Mouse (Mus musculus) T-helper 2 cell (primary cell): Measurements from ENCODE around the gene Ppp1r3c.

Experiments used
- in situ Hi-C: fragments of 300-600 bp; cut with MboI, MseI; formaldehyde crosslinking; loops from one replicate; pipeline ENCODE4 v1.15.1; 2025; ENCODE audit warnings: high pct_unique_total_duplicates

Gene Ppp1r3c

GRCm38 (mm10) chr19:36736537-36736936 lies at the start of gene Ppp1r3c:
Ppp1r3c (minus strand) TSS chr19:36736653.
- in situ Hi-C loops = loop anchor here (10.0 kb wide), 1 partner anchor 272 kb away; no protein-coding TSS in a partner anchor

- in situ Hi-C loops = no loop called here
Observed at GRCm38 (mm10) chr19:36783179-36783578, 46.7 kb upstream of the Ppp1r3c start.

DNA sequence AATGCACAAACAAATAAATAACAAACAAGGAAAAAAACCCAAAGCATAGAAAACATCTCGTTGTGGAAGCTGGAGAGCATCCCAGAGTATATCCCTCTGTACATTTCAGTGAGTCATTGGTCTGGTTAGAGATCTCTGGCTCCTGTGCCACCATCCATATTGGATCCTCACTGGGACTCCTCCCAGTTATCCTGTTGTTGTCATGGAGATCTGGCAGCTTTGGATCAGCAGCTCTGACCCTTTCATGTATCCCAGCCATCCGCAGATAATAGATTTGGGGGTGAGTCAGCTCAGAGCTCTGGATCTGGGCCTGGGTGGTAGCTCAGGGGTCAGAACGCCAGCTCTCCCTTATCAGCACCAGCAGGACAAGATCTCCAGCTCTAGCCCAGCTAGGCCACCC lies 46.1 kb upstream of the Ppp1r3c start:
- in situ Hi-C loops = no loop called here

GRCm38 (mm10) chr19:36781996-36782395 lies 45.5 kb upstream of the Ppp1r3c start:
- in situ Hi-C loops = no loop called here

DNA sequence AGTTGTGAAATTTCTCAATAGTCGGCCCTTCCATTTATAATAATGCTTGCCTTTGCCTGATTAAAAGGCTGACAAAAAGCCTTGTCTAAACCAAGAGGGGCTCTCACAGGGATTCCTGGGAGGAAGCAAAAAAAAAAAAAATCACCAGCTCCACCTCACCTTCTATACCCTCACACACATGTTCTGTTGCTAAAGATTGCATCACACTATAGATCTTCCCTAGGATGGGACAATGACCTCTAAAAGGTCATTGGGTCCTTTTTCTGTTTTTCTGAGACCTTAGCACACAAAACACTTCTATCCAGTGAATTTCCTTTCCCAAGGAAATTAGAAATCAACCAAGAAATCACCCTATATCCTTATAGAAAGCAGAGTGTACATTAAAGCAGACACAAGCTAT lies 43.9 kb upstream of the Ppp1r3c start:
- in situ Hi-C loops = no loop called here

DNA sequence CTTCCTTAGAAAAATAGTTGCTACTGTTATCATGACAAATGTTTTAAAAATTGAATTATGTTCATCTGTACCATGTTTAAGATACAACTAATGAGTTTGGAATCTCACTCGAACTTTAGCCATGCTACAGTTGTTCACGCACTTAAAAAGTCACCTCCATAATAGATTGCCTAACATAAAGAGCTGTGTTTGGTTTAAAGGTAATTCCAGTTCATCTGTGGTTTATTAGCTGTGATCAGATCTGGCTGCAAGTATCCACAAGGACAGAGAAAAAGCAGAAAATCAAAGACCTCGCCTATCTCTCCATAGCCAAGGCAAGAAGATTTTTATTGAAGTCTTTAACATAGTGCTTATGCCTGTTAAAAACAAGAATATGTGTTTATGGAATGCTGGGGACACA lies 43.3 kb upstream of the Ppp1r3c start:
- in situ Hi-C loops = loop anchor here (10.0 kb wide), 1 partner anchor 645 kb away; no protein-coding TSS in a partner anchor

GRCm38 (mm10) chr19:36775531-36775930 lies 39.1 kb upstream of the Ppp1r3c start:
- in situ Hi-C loops = loop anchor here (10.0 kb wide), 1 partner anchor 641 kb away; no protein-coding TSS in a partner anchor

DNA sequence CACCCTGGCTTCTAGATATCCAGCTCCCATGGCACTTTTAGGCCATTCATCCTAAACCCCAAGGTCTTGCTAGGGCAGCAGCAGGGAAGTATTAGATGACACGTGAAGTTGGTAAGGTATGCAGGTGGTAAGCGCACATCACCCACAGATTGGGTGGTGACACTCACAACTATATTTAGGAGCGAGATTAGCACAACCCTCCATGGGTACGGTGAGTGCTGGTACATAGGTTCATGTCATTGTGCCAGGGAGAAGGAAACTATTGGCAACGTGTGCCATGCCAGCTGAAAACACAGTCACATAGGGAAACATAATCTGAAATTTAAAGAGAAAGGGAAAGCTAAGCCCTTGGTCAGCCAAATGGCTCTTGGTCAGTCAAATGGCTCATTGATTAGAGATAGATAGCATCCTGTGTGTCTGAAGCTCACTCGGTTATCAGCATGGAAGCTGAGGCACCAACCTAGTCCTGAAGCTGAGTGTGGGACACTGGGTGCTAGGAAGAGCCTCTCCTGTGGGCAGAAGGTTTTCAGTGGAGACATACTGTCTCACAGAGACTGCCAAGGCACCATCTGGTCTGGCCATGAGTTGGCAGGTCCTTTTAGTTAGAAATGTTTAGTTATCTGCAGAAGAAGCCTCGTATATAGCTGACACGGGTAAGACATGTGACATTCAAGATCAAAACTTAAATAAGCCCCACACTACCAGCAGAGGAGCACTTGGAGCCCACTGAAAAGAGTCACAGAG lies 37.4 kb upstream of the Ppp1r3c start:
- in situ Hi-C loops = loop anchor here (10.0 kb wide), 1 partner anchor 639 kb away; no protein-coding TSS in a partner anchor

GRCm38 (mm10) chr19:36768084-36768483 lies 31.6 kb upstream of the Ppp1r3c start:
- in situ Hi-C loops = no loop called here

GRCm38 (mm10) chr19:36764451-36764850 lies 28.0 kb upstream of the Ppp1r3c start:
- in situ Hi-C loops = loop anchor here (5.0 kb wide), 1 partner anchor 37 kb away; no protein-coding TSS in a partner anchor

- in situ Hi-C loops = no loop called here
Observed at GRCm38 (mm10) chr19:36748996-36749395, 12.5 kb upstream of the Ppp1r3c start.

- in situ Hi-C loops = no loop called here
Observed at GRCm38 (mm10) chr19:36742331-36742730, 5.9 kb upstream of the Ppp1r3c start.

DNA sequence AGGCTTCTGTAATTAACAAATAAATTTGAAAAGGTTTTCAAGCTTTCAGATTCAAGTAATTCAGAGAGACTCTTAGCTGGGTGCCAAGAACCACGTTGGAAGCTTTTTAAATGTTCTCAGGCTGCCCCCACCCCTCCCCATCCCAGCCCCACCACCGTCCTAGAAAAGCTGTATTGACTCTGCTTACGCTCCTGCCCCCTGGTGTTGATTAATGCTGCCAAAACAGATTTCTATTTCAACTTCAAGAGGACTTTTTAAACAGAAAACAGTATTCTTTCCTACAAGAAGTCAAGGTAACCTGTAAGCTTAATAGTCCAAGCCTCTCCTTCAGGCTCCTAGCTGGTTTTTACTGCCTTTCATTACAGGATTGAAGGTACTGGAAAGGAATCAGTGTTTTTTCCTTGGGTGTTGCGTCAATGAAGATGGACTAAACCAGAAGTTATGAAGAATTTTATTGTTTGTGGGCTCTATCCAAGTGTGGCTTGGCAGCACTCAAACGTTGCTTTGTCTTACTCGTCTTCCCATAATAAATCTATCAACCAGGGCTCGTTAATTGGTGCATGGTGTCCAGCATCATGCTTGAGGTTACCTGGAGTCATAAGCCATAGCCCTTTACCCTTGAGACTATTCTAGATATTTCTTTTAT lies 3.2 kb upstream of the Ppp1r3c start:
- in situ Hi-C loops = loop anchor here (10.0 kb wide), 1 partner anchor 275 kb away; no protein-coding TSS in a partner anchor

- in situ Hi-C loops = loop anchor here (10.0 kb wide), 1 partner anchor 273 kb away; no protein-coding TSS in a partner anchor
Observed at GRCm38 (mm10) chr19:36738009-36738408, 1.6 kb upstream of the Ppp1r3c start.

GRCm38 (mm10) chr19:36737087-36737486 lies 634 bp upstream of the Ppp1r3c start:
- in situ Hi-C loops = loop anchor here (10.0 kb wide), 1 partner anchor 272 kb away; no protein-coding TSS in a partner anchor

GRCm38 (mm10) chr19:36734308-36735038 lies 2.0 kb downstream of the Ppp1r3c start:
- in situ Hi-C loops = loop anchor here (10.0 kb wide), 1 partner anchor 270 kb away; no protein-coding TSS in a partner anchor

DNA sequence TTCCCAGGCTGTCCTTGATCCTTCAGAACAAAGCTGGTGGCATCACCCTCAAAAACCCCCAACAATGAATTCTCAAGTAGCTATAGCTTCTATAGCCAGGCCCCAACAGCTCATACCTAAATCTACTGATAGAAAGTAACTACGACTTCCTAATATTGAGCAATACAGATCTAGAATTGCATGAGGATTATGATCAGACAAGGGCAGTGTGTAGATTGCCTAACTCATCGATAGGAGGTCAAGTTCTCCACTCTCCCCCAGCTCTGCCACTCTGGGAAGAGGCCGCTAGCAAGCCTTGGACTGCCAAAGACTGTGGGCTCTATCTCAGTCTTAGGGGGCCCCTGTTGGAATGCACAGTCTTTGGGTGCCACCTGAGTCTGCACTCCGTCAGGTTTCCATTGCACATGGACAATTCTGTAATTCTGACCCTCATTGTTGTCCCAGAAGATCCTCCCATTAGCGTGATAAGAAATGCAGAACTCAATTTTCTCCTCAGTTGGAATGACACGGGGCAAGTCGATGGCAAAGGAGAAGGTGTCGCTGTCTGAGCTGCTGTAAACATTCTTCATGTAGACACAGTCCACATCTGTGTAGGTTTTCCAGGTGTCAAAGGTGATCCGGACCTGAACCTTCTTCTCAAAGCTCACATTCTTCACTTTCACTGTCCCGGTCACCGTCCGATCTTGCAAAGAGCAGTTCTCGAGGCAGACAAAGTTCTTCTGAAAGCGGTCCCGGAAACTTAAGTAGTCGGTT lies 3.1 kb downstream of the Ppp1r3c start:
- in situ Hi-C loops = loop anchor here (10.0 kb wide), 1 partner anchor 269 kb away; no protein-coding TSS in a partner anchor

DNA sequence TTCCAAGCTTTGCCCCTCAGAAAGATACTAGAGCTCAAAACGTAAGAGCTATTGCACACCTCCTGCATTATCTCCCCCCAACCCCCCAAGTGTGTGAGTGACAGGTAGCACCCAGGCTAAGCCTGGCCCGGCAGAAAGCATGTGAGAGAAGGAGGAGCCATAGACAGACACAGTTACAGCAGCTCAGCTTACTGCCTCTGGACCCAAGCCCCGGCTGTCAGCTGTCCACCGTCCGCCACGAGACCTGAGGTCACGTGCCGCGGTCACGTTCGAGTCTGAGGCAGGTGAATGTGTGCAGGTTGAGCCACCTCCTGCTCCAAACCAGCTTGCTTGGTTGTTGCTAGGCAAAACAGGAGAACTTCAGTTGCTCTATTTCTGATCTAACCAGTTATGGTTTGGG lies 5.1 kb downstream of the Ppp1r3c start:
- in situ Hi-C loops = loop anchor here (10.0 kb wide), 1 partner anchor 267 kb away; no protein-coding TSS in a partner anchor

GRCm38 (mm10) chr19:36730414-36730813 lies 6.0 kb downstream of the Ppp1r3c start:
- in situ Hi-C loops = loop anchor here (10.0 kb wide), 1 partner anchor 266 kb away; no protein-coding TSS in a partner anchor

DNA sequence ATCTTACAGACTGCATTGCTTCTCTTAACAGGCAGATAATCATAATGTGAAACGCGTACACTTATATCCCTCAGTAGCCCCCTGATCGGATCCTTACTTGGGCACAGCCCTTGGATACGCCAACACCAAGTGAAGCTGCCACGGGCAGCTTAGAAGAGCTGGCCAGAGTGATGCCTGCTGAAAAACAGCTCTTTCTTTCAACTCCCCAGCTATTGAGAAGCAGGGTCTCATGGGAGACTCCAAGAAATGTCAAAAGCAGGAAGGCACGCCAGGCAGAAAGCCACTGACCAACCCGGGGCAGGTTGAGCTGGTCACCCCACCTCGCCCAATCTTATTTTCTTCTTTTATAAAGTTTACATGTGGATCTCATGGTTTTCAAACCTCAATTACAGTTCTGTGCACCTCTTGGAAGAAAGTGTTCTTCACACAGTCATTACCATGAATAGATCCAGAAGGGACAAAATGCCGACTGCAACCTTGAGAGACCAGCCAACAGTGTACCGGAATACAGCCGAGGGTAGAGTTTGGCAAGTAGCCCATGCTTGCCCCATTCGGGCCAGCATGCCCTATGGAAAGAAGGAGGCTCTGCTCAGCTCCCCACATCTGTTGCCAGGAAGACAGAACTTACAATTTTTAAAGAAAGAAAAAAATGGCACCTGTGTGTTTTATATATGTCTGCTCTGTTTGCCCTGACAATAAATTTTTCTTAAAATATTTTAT lies 7.6 kb downstream of the Ppp1r3c start:
- in situ Hi-C loops = loop anchor here (5.0 kb wide), 1 partner anchor 33 kb away; no protein-coding TSS in a partner anchor
